Mouse (Mus musculus) hindbrain, embryonic 12.5 days (tissue): ENCODE results near the gene Itpr1. TPM values are rescaled to one million over a fixed set of nuclear protein-coding genes. Genes with fewer than 3 reads are reported as not detected.

Source experiments
- microRNA-seq: library from miRNA; unstranded; fragments of <30 nt; microRNA quantifications from one replicate; pipeline ENCODE4, GENCODE M21; 2017
- polyA plus RNA-seq: library from polyadenylated mRNA; unstranded; fragments of >200 nt; fragmentation: Nextera tagmentation; extraction: Ambion mirVana; gene quantifications from 2 replicates; pipeline ENCODE4 v1.2.1, GENCODE M21; 2016

Gene Itpr1
- polyA plus RNA-seq, 1 experiment from 2014 or later = 8.2 TPM

Small RNAs within 50 kb of the gene (microRNA-seq; reads per million reads assigned to microRNA genes)
- not detected for gene Mir7661

Other genes starting within 250 kb of the Itpr1 start
- 7.9 and 8.7 TPM in 2 replicates for gene Setmar, start 148.1 kb upstream of the Itpr1 start, polyA plus RNA-seq
- gene Sumf1, start 27.5 kb upstream of the Itpr1 start, polyA plus RNA-seq = 16.8 and 16.9 TPM in 2 replicates